Mouse (Mus musculus) midbrain, embryonic 14.5 days (tissue): ENCODE data around the gene Hist3h2ba. TPM values are rescaled to one million over a fixed set of nuclear protein-coding genes. Genes with fewer than 3 reads are reported as not detected.

Experiments
- ATAC-seq: fragments of 200-750 bp; cut with Nextera tagmentation; 2 replicates; pipeline ENCODE4 v1.8.0; 2017; ENCODE audit warnings: moderate number of reproducible peaks, moderate library complexity; ENCODE audit not compliant: low FRiP score, low TSS enrichment
- DNase-seq: peaks from one replicate; pipeline ENCODE4 v3.0.0-alpha.2; 2015
- H3K27ac ChIP-seq: fragments of 300-500 bp; sonication (generic); replicated peaks from 2 replicates; pipeline ENCODE4 v1.5.1; 2014; ENCODE audit warnings: mild to moderate bottlenecking, low read depth, low read length, moderate library complexity
- H3K27me3 ChIP-seq: fragments of 300-500 bp; sonication (generic); 2 replicates; pipeline ENCODE4 v1.6.1; 2014; ENCODE audit warnings: low read length, control low read depth, mixed read lengths; ENCODE audit not compliant: control insufficient read depth, insufficient read depth
- H3K36me3 ChIP-seq: fragments of 300-500 bp; sonication (generic); 2 replicates; pipeline ENCODE4 v1.6.1; 2014; ENCODE audit warnings: low read length, control low read depth; ENCODE audit not compliant: control insufficient read depth, insufficient read depth
- H3K4me1 ChIP-seq: fragments of 300-500 bp; sonication (generic); 2 replicates; pipeline ENCODE4 v1.6.1; 2014; ENCODE audit warnings: mild to moderate bottlenecking, antibody characterized with exemption, low read length, control low read depth; ENCODE audit not compliant: control insufficient read depth, insufficient read depth
- H3K4me2 ChIP-seq: fragments of 300-500 bp; sonication (generic); 2 replicates; pipeline ENCODE4 v1.6.1; 2014; ENCODE audit warnings: mild to moderate bottlenecking, low read length, moderate library complexity
- H3K4me3 ChIP-seq: fragments of 300-500 bp; sonication (generic); replicated peaks from 2 replicates; pipeline ENCODE4 v1.5.1; 2014; ENCODE audit warnings: low read depth, low read length
- H3K9ac ChIP-seq: fragments of 300-500 bp; sonication (generic); replicated peaks from 2 replicates; pipeline ENCODE4 v1.6.1; 2014; ENCODE audit warnings: mild to moderate bottlenecking, low read length, moderate library complexity
- H3K9me3 ChIP-seq: fragments of 300-500 bp; sonication (generic); 2 replicates; pipeline ENCODE4 v1.6.1; 2016; ENCODE audit warnings: low read length, control low read depth, mixed read lengths; ENCODE audit not compliant: control insufficient read depth
- WGBS: fragments of 180-500 bp; shearing (Covaris S2); extraction: QIAGEN DNeasy Blood & Tissue Kit; methylation state at CpG from one replicate; pipeline ENCODE4 v1.1.7; 2014; 5-methylcytosine and 5-hydroxymethylcytosine counted together
- polyA plus RNA-seq: library from polyadenylated mRNA; unstranded; fragments of >200 nt; fragmentation: Nextera tagmentation; extraction: Ambion mirVana; gene quantifications from 2 replicates; pipeline ENCODE4 v1.2.1, GENCODE M21; 2014

Hist3h2ba gene
- polyA plus RNA-seq, 1 experiment from 2014 or later, result 239 TPM

- 90% methylated on average over 18 of the region's 18 CpGs for whole genome bisulfite sequencing
- Histone ChIP-seq H3K36me3 (peaks cover 53% of the 10 kb centered on the region), H3K4me3 (no peak overlapping the region), H3K27me3 (no peaks in the 10 kb centered on the region), H3K4me2 (no peak overlapping the region), H3K9me3 (no peaks in the 10 kb centered on the region), H3K9ac (no peak overlapping the region), H3K27ac (no peak overlapping the region), H3K4me1 (peaks cover 18% of the 10 kb centered on the region)
- ATAC-seq (no peak), DNase-seq (no peak)
Observed at GRCm38 (mm10) chr11:58982471-58983097, 33.9 kb downstream of the Hist3h2ba start.

GRCm38 (mm10) chr11:58983691-58984341 is 35.1 kb downstream of the Hist3h2ba start:
- Histone ChIP-seq H3K4me2 (no peak overlapping the region), H3K4me3 (no peak overlapping the region), H3K4me1 (peaks cover 15% of the 10 kb centered on the region), H3K27ac (no peak overlapping the region), H3K36me3 (peaks cover 64% of the 10 kb centered on the region), H3K27me3 (no peaks in the 10 kb centered on the region), H3K9me3 (no peaks in the 10 kb centered on the region), H3K9ac (no peak overlapping the region)
- 91% methylated on average over 6 of the region's 6 CpGs for WGBS
- ATAC-seq, result no peak
- DNase-seq, result no peak

- WGBS, result 93% methylated on average over 7 of the region's 7 CpGs
- no peak overlapping the region for H3K27ac ChIP-seq
- H3K9ac ChIP-seq, result no peak overlapping the region
- peaks cover 73% of the 10 kb centered on the region for H3K36me3 ChIP-seq
- H3K9me3 ChIP-seq, result no peaks in the 10 kb centered on the region
- ATAC-seq, result no peak
- no peak overlapping the region for H3K4me2 ChIP-seq
- no peak for DNase-seq
- H3K4me1 ChIP-seq, result peaks cover 6% of the 10 kb centered on the region; the same call in 1 of the 2 replicates
- H3K27me3 ChIP-seq, result no peaks in the 10 kb centered on the region
- no peak overlapping the region for H3K4me3 ChIP-seq
Observed at GRCm38 (mm10) chr11:58984657-58985056, 35.9 kb downstream of the Hist3h2ba start.

GRCm38 (mm10) chr11:58985299-58985917 is 36.7 kb downstream of the Hist3h2ba start:
- no peak overlapping the region for H3K4me3 ChIP-seq
- H3K4me1 ChIP-seq, result no peaks in the 10 kb centered on the region
- peaks cover 80% of the 10 kb centered on the region for H3K36me3 ChIP-seq
- no peaks in the 10 kb centered on the region for H3K9me3 ChIP-seq
- no peaks in the 10 kb centered on the region for H3K27me3 ChIP-seq
- H3K4me2 ChIP-seq, result no peak overlapping the region
- H3K9ac ChIP-seq, result no peak overlapping the region
- H3K27ac ChIP-seq, result no peak overlapping the region
- no peak for DNase-seq
- no peak for ATAC-seq
- WGBS, result 96% methylated on average over 3 of the region's 3 CpGs

- H3K36me3 ChIP-seq, result peaks cover 73% of the 10 kb centered on the region
- WGBS, result 96% methylated on average over 4 of the region's 4 CpGs
- no peak overlapping the region for H3K4me3 ChIP-seq
- DNase-seq (no peak), ATAC-seq (no peak)
- no peaks in the 10 kb centered on the region for H3K9me3 ChIP-seq
- no peak overlapping the region for H3K9ac ChIP-seq
- H3K27me3 ChIP-seq, result peaks cover 1% of the 10 kb centered on the region; the same call in 1 of the 2 replicates
- H3K27ac ChIP-seq, result no peak overlapping the region
- H3K4me2 ChIP-seq, result no peak overlapping the region
- H3K4me1 ChIP-seq, result no peaks in the 10 kb centered on the region
Observed at GRCm38 (mm10) chr11:58989166-58989565, 40.4 kb downstream of the Hist3h2ba start.

GRCm38 (mm10) chr11:58990141-58990540 is 41.4 kb downstream of the Hist3h2ba start:
- Histone ChIP-seq H3K27ac (no peak overlapping the region), H3K4me3 (no peak overlapping the region), H3K27me3 (peaks cover 10% of the 10 kb centered on the region), H3K4me1 (no peaks in the 10 kb centered on the region), H3K4me2 (no peak overlapping the region), H3K9me3 (no peaks in the 10 kb centered on the region), H3K9ac (no peak overlapping the region), H3K36me3 (peaks cover 65% of the 10 kb centered on the region)
- DNase-seq (no peak), ATAC-seq (no peak)
- 87% methylated on average over 17 of the region's 17 CpGs for WGBS

- ATAC-seq, result no peak
- Histone ChIP-seq H3K36me3 (peaks cover 58% of the 10 kb centered on the region), H3K9me3 (no peaks in the 10 kb centered on the region), H3K27me3 (peaks cover 17% of the 10 kb centered on the region), H3K27ac (no peak overlapping the region), H3K4me3 (no peak overlapping the region), H3K9ac (no peak overlapping the region), H3K4me1 (no peaks in the 10 kb centered on the region), H3K4me2 (no peak overlapping the region)
- WGBS, result 81% methylated on average over 9 of the region's 9 CpGs
- no peak for DNase-seq
Observed at GRCm38 (mm10) chr11:58990794-58991193, 42.1 kb downstream of the Hist3h2ba start.

GRCm38 (mm10) chr11:58991911-58992310 is 43.2 kb downstream of the Hist3h2ba start:
- Histone ChIP-seq H3K9ac (no peak overlapping the region), H3K9me3 (no peaks in the 10 kb centered on the region), H3K27ac (no peak overlapping the region), H3K4me1 (no peaks in the 10 kb centered on the region), H3K4me3 (no peak overlapping the region), H3K4me2 (no peak overlapping the region), H3K36me3 (peaks cover 48% of the 10 kb centered on the region), H3K27me3 (peaks cover 19% of the 10 kb centered on the region)
- ATAC-seq, result no peak
- DNase-seq, result no peak
- WGBS, result 84% methylated on average over 3 of the region's 3 CpGs
